ENCODE assay signal across 8 mouse cellular contexts in genomic region chr6:22003200-22003587, GRCm38 (mm10). TPM values are rescaled to one million over a fixed set of nuclear protein-coding genes. Genes with fewer than 3 reads are reported as not detected.
A peak's percentile ranks its signal among the peaks of the same experiment; 100 is the strongest.
DNase-seq lines count a peak whose midpoint lies in the region; ATAC-seq and TF ChIP-seq lines count a peak whose summit lies in the region.

No protein-coding gene starts in this region.

- peaks cover 3% of the 10 kb centered on the region; the same call in 1 of the 2 replicates for H3K36me3 ChIP-seq in limb, embryonic 14.5 days (ENCODE audit: control insufficient read depth, insufficient read depth, low read length)

- peak; percentile 73 for ATAC-seq in limb, embryonic 14.5 days (ENCODE audit: low FRiP score, low read depth)

- DNase-seq in R1 (ENCODE audit: low read depth, low spot score), result peak; percentile 74
- DNase-seq in heart, postnatal 14 days, result peak; percentile 53 to 71
- peak; percentile 66 for DNase-seq in limb, embryonic 14.5 days (ENCODE audit: low spot score)
- DNase-seq in layer of hippocampus, postnatal 36 days, result no peak
- no peak for DNase-seq in left cerebral cortex, adult 2 months (ENCODE audit: extremely low spot score in 1 of 2, low spot score in 2 of 2)
- no peak for DNase-seq in gastrocnemius, adult 18-20 months (ENCODE audit: low spot score)
- no peak for DNase-seq in T-cell, adult 2 months (ENCODE audit: low spot score)

- TF ChIP-seq POLR2A in limb, embryonic 14.5 days (IDR thresholded peaks at IDR 0.05; ENCODE audit: borderline replicate concordance, extremely low read depth, insufficient read depth, insufficient read length), result no peak

- H3K4me1 ChIP-seq in brown adipose tissue, adult 24 weeks (ENCODE audit: control insufficient read depth, insufficient read depth, insufficient read length, low read length), result peaks cover 27% of the 10 kb centered on the region
- H3K4me1 ChIP-seq in limb, embryonic 14.5 days (ENCODE audit: control insufficient read depth, insufficient read depth, low read length), result peaks cover 29% of the 10 kb centered on the region

- TF ChIP-seq CTCF in left cerebral cortex, adult 2 months (IDR thresholded peaks at IDR 0.05), result no peak

- peak overlapping the region; percentile 12; the same call in 1 of the 2 replicates for H3K27ac ChIP-seq in brown adipose tissue, adult 24 weeks (replicated peaks; ENCODE audit: low read depth, low read length)
- H3K27ac ChIP-seq in limb, embryonic 14.5 days (replicated peaks; ENCODE audit: low read depth, low read length), result no peak overlapping the region
- no peak overlapping the region for H3K27ac ChIP-seq in left cerebral cortex, adult 2 months

- no peak overlapping the region for H3K9ac ChIP-seq in limb, embryonic 14.5 days (ENCODE audit: low read depth, low read length, severe bottlenecking)

- H3K4me2 ChIP-seq in limb, embryonic 14.5 days (replicated peaks; ENCODE audit: low read depth, low read length, severe bottlenecking), result no peak overlapping the region; the same call in 1 of the 2 replicates

- WGBS in limb, embryonic 14.5 days, result 18% methylated on average over 6 of the region's 6 CpGs

- no peaks in the 10 kb centered on the region for H3K9me3 ChIP-seq in limb, embryonic 14.5 days (ENCODE audit: control insufficient read depth, low read length)

- H3K27me3 ChIP-seq in limb, embryonic 14.5 days (ENCODE audit: control insufficient read depth, insufficient read depth, low read length), result no peaks in the 10 kb centered on the region

- H3K4me3 ChIP-seq in brown adipose tissue, adult 24 weeks (ENCODE audit: insufficient read depth, low read depth, low read length), result peak overlapping the region; percentile 21; the same call in 1 of the 2 replicates
- H3K4me3 ChIP-seq in limb, embryonic 14.5 days (replicated peaks; ENCODE audit: low read length), result no peak overlapping the region
- no peak overlapping the region for H3K4me3 ChIP-seq in left cerebral cortex, adult 2 months

- intact Hi-C loops in heart, postnatal 14 days (cut with DNase I), result loop anchor here (5.0 kb wide), 1 partner anchor 44 kb away; no protein-coding TSS in a partner anchor
- intact Hi-C loops in left cerebral cortex, adult 2 months (cut with DNase I), result no loop called here

RNA-seq across cellular contexts. Expression of gene Cped1, which starts 17.5 kb away (rescaled TPM):
- 37.5 and 39.6 TPM in 2 replicates for polyA plus RNA-seq in brown adipose tissue, adult 24 weeks (2012; ENCODE audit: insufficient read depth, insufficient read length, missing spikeins)
- total RNA-seq in heart, postnatal 14 days (2021), result 10 to 100 TPM; 15.9 to 20.2 TPM
- 29.2 and 31.0 TPM in 2 replicates for polyA plus RNA-seq in limb, embryonic 14.5 days (2012; rRNA removed)
- polyA plus RNA-seq in limb, embryonic 14.5 days (2014; fragmentation: Nextera tagmentation; extraction: Ambion mirVana), result 44.3 and 55.7 TPM in 2 replicates
- 1 to 10 TPM; 1.7 to 2.1 TPM for total RNA-seq in layer of hippocampus, postnatal 36 days (2021)
- 1 to 10 TPM; 3.6 to 4.7 TPM for total RNA-seq in left cerebral cortex, adult 2 months (2021)
- total RNA-seq in gastrocnemius, adult 18-20 months (2021), result 10 to 100 TPM; 20.8 to 26.4 TPM

RNA-seq across cellular contexts. Expression of gene Ing3, which starts 53.8 kb away (rescaled TPM):
- 13.6 and 15.1 TPM in 2 replicates for polyA plus RNA-seq in brown adipose tissue, adult 24 weeks (2012; ENCODE audit: insufficient read depth, insufficient read length, missing spikeins)
- total RNA-seq in heart, postnatal 14 days (2021), result 10 to 100 TPM; 15.5 to 17.4 TPM
- 19.8 and 25.3 TPM in 2 replicates for polyA plus RNA-seq in limb, embryonic 14.5 days (2012; rRNA removed)
- 52.2 and 54.5 TPM in 2 replicates for polyA plus RNA-seq in limb, embryonic 14.5 days (2014; fragmentation: Nextera tagmentation; extraction: Ambion mirVana)
- total RNA-seq in layer of hippocampus, postnatal 36 days (2021), result 10 to 100 TPM; 29.3 to 31.8 TPM
- 10 to 100 TPM; 25.9 to 28.6 TPM for total RNA-seq in left cerebral cortex, adult 2 months (2021)
- 10 to 100 TPM in 1 of 2 experiments, 1 to 10 TPM in 1; 7.5 to 10.0 TPM for total RNA-seq in gastrocnemius, adult 18-20 months (2021)

Comparison
In these comparisons a context has a peak if more than half of its experiments do, and no peak if none do; other contexts are left out.
1. DNase-seq: peak in R1 (single experiment), heart, postnatal 14 days (2 of 2) and limb, embryonic 14.5 days (single experiment); none in layer of hippocampus, postnatal 36 days (0 of 2), left cerebral cortex, adult 2 months (0 of 2), gastrocnemius, adult 18-20 months (single experiment) and T-cell, adult 2 months (single experiment).